Mouse (Mus musculus) heart, adult 2 months (tissue): ENCODE measurements at regions not wholly inside any gene's neighbourhood (a gene's known extent, or its start where the extent isn't known, plus 50 kb on each side); places are given as distances from the start of the nearest gene placed in this dataset.

ENCODE experiments used
- EP300 ChIP-seq: fragments of 200-500 bp; IDR thresholded peaks from 2 replicates; pipeline ENCODE4 v1.6.1; 2011; ENCODE audit warnings: low read depth, low read length, control low read depth; ENCODE audit not compliant: insufficient read depth
- POLR2A ChIP-seq: fragments of 200-500 bp; IDR thresholded peaks from 2 replicates; pipeline ENCODE4 v1.6.1; 2011; ENCODE audit warnings: mild to moderate bottlenecking, low read depth, low read length, control low read depth; ENCODE audit not compliant: insufficient read depth

DNA sequence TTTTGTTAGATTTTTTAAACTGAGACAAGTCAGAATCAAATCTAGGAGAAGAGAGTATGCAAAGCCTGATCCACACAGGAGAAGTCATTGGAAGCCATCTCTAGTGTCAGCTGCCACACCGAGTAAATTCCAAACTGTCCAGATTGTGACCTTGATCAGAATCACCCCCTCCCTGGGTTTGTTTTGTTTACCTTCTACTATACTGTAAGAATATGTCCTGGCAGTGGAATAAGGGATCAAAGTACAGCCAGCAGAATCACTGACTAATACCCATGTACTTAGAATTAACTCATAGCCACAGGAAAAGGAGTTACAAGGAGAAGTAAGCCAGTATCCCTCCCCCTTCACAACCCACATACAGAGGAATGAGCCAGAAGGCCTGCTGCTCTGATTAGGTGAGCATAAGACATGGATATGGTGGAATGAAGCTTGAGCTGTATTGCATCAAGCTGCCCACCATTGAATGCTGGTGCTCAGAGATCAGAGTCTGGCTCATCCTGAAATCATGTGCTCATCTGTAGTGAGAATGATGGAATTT is 70.9 kb upstream of the Bmper start:
- TF ChIP-seq EP300 (no peak), POLR2A (no peak)
